Mouse (Mus musculus) megakaryocyte, embryonic 14.5 days (primary cell): Measurements from ENCODE around the gene Sycp2.
"Not testable (repeated sequence)": the region's sequence is repeated elsewhere in the genome, so short reads cannot be mapped to it uniquely, and the experiment has no call there.

Experiments used
- FLI1 ChIP-seq: IDR thresholded peaks from 2 replicates; pipeline ENCODE4 v1.6.1; 2012; ENCODE audit warnings: low read length, inconsistent platforms, mixed read lengths
- GATA1 ChIP-seq: IDR thresholded peaks from 3 replicates; pipeline ENCODE4 v1.6.1; 2012; ENCODE audit warnings: mixed read lengths, low read length, inconsistent platforms, borderline replicate concordance

- not testable (repeated sequence) for TF ChIP-seq GATA1, FLI1
Measured at GRCm38 (mm10) chr2:178342105-178342504, 65.4 kb downstream of the Sycp2 start.
